Mouse (Mus musculus): ENCODE data around the gene Obox6. TPM values are rescaled to one million over a fixed set of nuclear protein-coding genes. Genes with fewer than 3 reads are reported as not detected.

Gene Obox6
- polyA plus RNA-seq, 1 experiment from 2014 or later = not detected

Other genes with a start within 250 kb of the Obox6 start
- gene Obox3, start 199.8 kb downstream of the Obox6 start, polyA plus RNA-seq (2015; fragmentation: Nextera tagmentation; extraction: Ambion mirVana) = not detected in 2 replicates
- gene Obox5, start 89.5 kb downstream of the Obox6 start, polyA plus RNA-seq (2015; fragmentation: Nextera tagmentation; extraction: Ambion mirVana) = not detected in 2 replicates
- gene Crx, start 40.3 kb upstream of the Obox6 start, polyA plus RNA-seq (2015; fragmentation: Nextera tagmentation; extraction: Ambion mirVana) = not detected in 2 replicates
- gene Crxos, start 42.9 kb upstream of the Obox6 start, polyA plus RNA-seq (2015; fragmentation: Nextera tagmentation; extraction: Ambion mirVana) = not detected in 2 replicates
- gene Selenow, start 82.7 kb upstream of the Obox6 start, polyA plus RNA-seq (2015; fragmentation: Nextera tagmentation; extraction: Ambion mirVana) = 755 and 791 TPM in 2 replicates
- 185 and 189 TPM in 2 replicates for gene Nop53, start 106.4 kb upstream of the Obox6 start, polyA plus RNA-seq (2015; fragmentation: Nextera tagmentation; extraction: Ambion mirVana)
- gene Ehd2, start 127.9 kb upstream of the Obox6 start, polyA plus RNA-seq (2015; fragmentation: Nextera tagmentation; extraction: Ambion mirVana) = 95.0 and 109 TPM in 2 replicates
- gene Bicra, start 208.2 kb upstream of the Obox6 start, polyA plus RNA-seq (2015; fragmentation: Nextera tagmentation; extraction: Ambion mirVana) = 5.9 TPM in 2 replicates
- 0.06 TPM in 1 of 2 replicates, not detected in the other for gene Zfp541, start 222.1 kb upstream of the Obox6 start, polyA plus RNA-seq (2015; fragmentation: Nextera tagmentation; extraction: Ambion mirVana)

Data from lung, embryonic 16.5 days (tissue).